Mouse (Mus musculus): ENCODE results near the gene Gm37240. TPM values are rescaled to one million over a fixed set of nuclear protein-coding genes. Genes with fewer than 3 reads are reported as not detected.

Gene Gm37240
- polyA plus RNA-seq, 1 experiment from 2014 or later, result 10.8 TPM

DNA sequence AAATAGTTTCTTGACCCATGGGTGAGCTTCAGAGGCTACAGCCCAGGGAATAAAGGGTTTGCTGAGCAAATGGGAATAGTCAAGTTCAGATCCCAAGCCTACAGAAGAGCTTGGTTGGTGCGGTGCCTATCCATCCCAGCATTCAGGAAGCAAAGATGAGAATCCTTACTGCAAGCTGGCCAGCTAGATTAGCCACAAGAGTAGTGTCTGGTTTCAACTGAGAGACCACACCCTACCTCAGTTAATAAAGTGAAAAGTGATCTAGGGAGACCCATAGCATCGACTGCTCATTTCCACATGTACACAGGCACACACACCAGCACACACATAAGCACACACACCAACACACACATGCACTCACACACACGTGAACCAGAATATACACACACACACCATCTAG lies 145.6 kb downstream of the Gm37240 start:
- CTCF ChIA-PET, result interaction anchor here (1.1 to 3.0 kb wide), 5 partner anchors 9 to 182 kb away, joined by 3 to 13 read pairs (median 3); no protein-coding TSS in a partner anchor
- POLR2A ChIA-PET, result interaction anchor here (0.8 kb wide), 1 partner anchor 17 kb away, joined by 3 read pairs; no protein-coding TSS in a partner anchor

GRCm38 (mm10) chr3:85738591-85738990 lies 148.7 kb downstream of the Gm37240 start:
- in situ Hi-C loops (cut with MboI; ENCODE audit: low pct_unique_long_range_greater_than_20kb), result no loop called here
- CTCF ChIA-PET, result interaction anchor here (1.3 kb wide), 1 partner anchor 10 kb away, joined by 3 read pairs; no protein-coding TSS in a partner anchor
- DNase-seq (ENCODE audit: low read depth, low spot score) (no peak), ATAC-seq (no peak)
- H3K27me3 ChIP-seq, result no peaks in the 10 kb centered on the region
- no peak for TF ChIP-seq CTCF (IDR thresholded peaks at IDR 0.05)
- POLR2A ChIA-PET, result no interaction called here

More for the DNA sequence above, 145.6 kb downstream of the Gm37240 start:
- no peak for TF ChIP-seq CTCF (IDR thresholded peaks at IDR 0.05)
- no peak for ATAC-seq
- no peaks in the 10 kb centered on the region for H3K27me3 ChIP-seq
- in situ Hi-C loops (cut with MboI; ENCODE audit: low pct_unique_long_range_greater_than_20kb), result no loop called here
- DNase-seq (ENCODE audit: low read depth, low spot score), result no peak

DNA sequence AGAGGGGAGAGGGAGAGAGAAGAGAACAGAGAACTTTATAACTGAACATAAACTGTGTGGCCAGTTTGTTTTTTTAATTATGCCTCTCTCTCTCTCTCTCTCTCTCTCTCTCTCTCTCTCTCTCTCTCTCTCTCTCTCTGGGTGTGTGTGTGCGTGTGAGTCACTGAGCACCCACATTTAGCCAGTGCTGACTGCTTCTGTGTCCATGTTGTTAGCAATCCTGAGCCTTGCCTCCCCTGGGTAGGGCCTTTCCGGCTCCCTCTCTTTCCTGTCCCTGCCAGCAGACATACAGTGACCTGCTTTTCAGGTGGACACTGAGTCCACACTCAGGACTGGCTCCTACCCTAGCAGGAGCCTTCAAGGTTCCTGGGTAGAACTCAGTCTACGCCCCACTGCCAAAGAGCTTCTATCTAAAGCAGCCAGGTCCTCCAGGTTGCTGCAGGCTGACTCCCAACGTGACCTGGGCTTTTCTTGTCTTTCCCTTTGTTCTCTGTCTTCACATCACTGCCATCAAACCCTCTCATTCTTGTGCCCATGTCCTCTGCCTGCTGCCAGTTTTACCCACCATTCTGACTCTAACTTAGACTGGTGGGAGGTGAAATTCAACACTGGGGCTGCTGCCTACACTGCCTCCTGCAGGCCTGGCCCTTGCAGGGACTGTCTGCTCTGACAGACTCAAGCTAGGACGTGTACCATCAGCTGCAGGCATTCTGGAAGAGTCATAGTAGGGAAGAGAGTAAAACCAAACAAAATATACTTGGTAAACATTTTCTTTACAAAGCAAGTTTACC lies 153.2 kb downstream of the Gm37240 start:
- in situ Hi-C loops (cut with MboI; ENCODE audit: low pct_unique_long_range_greater_than_20kb), result no loop called here
- no peak for DNase-seq (ENCODE audit: low read depth, low spot score)
- ATAC-seq, result no peak
- no peaks in the 10 kb centered on the region for H3K27me3 ChIP-seq
- no peak for TF ChIP-seq CTCF (IDR thresholded peaks at IDR 0.05)
- POLR2A ChIA-PET, result no interaction called here
- CTCF ChIA-PET, result interaction anchor here (0.9 to 1.3 kb wide), 2 partner anchors 26 to 184 kb away, joined by 3 to 4 read pairs; no protein-coding TSS in a partner anchor

DNA sequence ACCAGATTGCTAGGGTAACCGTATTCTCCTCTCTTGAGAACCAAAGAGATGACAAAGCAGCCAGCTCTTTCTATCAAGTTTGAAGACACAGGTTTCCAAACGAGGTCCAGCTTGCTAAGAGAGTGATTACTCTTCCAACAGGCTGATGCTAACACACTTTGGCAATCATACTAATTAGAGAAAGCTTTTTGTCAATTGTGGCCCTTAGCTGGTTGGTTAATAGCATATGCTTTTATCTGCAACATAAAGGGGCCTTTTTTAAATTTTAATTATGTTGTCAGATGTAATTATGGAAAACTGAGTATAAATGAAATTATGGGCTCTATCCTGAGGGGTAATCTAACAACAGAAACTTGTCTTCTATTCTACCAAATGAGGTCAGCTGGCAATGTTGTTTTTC lies 160.1 kb downstream of the Gm37240 start:
- no peak for TF ChIP-seq CTCF (IDR thresholded peaks at IDR 0.05)
- no peaks in the 10 kb centered on the region for H3K27me3 ChIP-seq
- in situ Hi-C loops (cut with MboI; ENCODE audit: low pct_unique_long_range_greater_than_20kb), result no loop called here
- DNase-seq (ENCODE audit: low read depth, low spot score) (no peak), ATAC-seq (no peak)
- ChIA-PET POLR2A (interaction anchor here (0.5 kb wide), 1 partner anchor 10 kb away, joined by 4 read pairs; no protein-coding TSS in a partner anchor), CTCF (interaction anchor here (1.3 to 3.1 kb wide), 3 partner anchors 9 to 25 kb away, joined by 6 to 11 read pairs (median 10); no protein-coding TSS in a partner anchor)

DNA sequence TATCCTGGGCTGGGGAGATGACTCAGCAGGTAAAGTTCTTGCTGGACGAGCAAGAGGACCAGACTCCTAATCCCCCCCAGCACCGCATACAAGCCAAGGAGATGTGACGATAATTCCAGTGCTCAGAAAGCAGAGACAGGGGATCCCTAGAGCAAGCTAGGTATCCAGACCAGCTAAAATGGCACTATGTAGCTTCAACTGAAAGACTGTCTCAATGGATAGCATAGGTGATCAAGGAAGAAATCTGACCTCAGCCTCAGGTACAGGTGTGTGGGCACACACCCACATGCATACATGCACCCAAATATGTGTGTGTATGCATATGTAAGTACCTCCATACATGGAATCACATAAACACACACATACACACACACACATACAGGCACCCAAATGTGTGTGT lies 161.3 kb downstream of the Gm37240 start:
- no peak for TF ChIP-seq CTCF (IDR thresholded peaks at IDR 0.05)
- POLR2A ChIA-PET, result no interaction called here
- DNase-seq (ENCODE audit: low read depth, low spot score), result no peak

DNA sequence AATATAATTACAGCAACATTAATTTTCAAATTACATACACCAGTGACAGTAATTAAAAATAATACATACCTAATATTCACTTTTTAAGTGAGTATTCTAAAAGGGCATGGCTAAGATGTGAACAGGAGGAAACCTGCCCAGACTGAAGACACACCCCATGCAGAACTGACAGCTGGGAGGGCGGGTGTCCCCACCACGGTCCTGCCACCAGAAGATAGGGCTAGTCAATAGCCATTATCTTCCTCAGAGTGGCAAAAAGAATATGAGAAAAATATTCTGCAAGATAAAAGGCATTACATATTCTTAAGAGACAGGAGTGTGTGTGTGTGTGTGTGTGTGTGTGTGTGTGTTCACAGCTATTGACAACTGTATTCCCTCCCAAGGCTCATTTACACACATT lies 162.2 kb downstream of the Gm37240 start:
- ChIA-PET POLR2A (no interaction called here), CTCF (interaction anchor here (1.7 to 3.1 kb wide), 2 partner anchors 9 to 17 kb away, joined by 4 to 11 read pairs; no protein-coding TSS in a partner anchor)
- no peak for ATAC-seq
- DNase-seq (ENCODE audit: low read depth, low spot score), result no peak
- TF ChIP-seq CTCF (IDR thresholded peaks at IDR 0.05), result no peak
- H3K27me3 ChIP-seq, result no peaks in the 10 kb centered on the region
- in situ Hi-C loops (cut with MboI; ENCODE audit: low pct_unique_long_range_greater_than_20kb), result no loop called here

More for the DNA sequence above, 161.3 kb downstream of the Gm37240 start:
- CTCF ChIA-PET, result interaction anchor here (1.1 to 3.1 kb wide), 3 partner anchors 10 to 147 kb away, joined by 3 to 11 read pairs (median 4); no protein-coding TSS in a partner anchor
- in situ Hi-C loops (cut with MboI; ENCODE audit: low pct_unique_long_range_greater_than_20kb), result no loop called here
- H3K27me3 ChIP-seq, result no peaks in the 10 kb centered on the region
- ATAC-seq, result no peak

DNA sequence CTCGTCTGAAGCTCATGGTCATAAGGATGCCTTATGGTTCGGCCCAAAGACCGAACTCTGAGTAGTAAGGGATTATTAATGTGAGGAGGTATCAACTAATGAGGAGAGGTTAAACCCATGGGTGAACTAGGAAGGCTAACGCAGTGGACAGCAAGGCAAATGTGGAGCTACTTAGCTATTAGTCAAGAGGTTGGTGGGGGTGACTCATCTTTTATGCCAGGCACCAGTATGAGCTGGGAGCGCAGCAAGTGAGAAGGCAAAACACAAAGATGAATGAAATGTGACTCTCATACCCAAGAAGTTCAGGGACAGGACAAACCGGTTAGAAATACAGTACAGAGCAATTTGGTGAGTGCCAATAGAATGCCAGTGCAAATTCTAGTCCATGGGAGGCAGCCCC lies 164.7 kb downstream of the Gm37240 start:
- no peak for TF ChIP-seq CTCF (IDR thresholded peaks at IDR 0.05)
- no peaks in the 10 kb centered on the region for H3K27me3 ChIP-seq
- CTCF ChIA-PET, result interaction anchor here (0.9 to 1.3 kb wide), 4 partner anchors 13 to 49 kb away, joined by 3 to 4 read pairs (median 3); no protein-coding TSS in a partner anchor
- no peak for ATAC-seq
- POLR2A ChIA-PET, result no interaction called here
- DNase-seq (ENCODE audit: low read depth, low spot score), result no peak
- in situ Hi-C loops (cut with MboI; ENCODE audit: low pct_unique_long_range_greater_than_20kb), result no loop called here

DNA sequence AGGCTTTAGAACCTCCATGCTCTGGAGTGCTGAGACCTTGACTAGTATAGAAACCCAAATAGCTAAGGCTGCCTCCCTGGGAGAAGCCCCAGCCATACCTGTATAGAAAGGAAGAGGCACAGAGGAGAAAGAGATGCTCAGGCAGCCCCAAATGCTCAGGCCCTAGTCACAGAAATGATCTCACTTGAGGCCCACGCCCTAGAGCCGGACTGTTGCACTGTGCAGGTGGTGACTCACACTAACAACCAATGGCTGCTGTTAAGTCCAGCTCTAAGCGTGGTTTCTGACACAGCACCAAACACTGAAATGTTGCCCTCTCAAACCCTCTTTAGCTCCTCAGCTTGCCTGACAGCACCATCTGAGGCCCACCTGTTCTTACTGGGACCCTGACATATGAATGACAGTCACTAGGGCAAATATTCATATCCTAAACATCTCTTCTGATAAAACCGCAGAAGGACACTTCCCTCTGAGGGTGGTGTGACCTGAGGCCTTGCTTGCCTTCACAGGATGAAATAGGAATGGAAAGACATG lies 171.5 kb downstream of the Gm37240 start:
- in situ Hi-C loops (cut with MboI; ENCODE audit: low pct_unique_long_range_greater_than_20kb), result no loop called here
- ATAC-seq, result no peak

GRCm38 (mm10) chr3:85713936-85714709 lies 173.2 kb downstream of the Gm37240 start:
- in situ Hi-C loops (cut with MboI; ENCODE audit: low pct_unique_long_range_greater_than_20kb), result no loop called here
- ChIA-PET CTCF (interaction anchor here (1.0 to 1.6 kb wide), 6 partner anchors 11 to 209 kb away, joined by 3 to 8 read pairs (median 4); no protein-coding TSS in a partner anchor), POLR2A (no interaction called here)
- H3K27me3 ChIP-seq, result no peaks in the 10 kb centered on the region
- no peak for TF ChIP-seq CTCF (IDR thresholded peaks at IDR 0.05)
- no peak for ATAC-seq
- no peak for DNase-seq (ENCODE audit: low read depth, low spot score)

More for the DNA sequence above, 171.5 kb downstream of the Gm37240 start:
- no peak for DNase-seq (ENCODE audit: low read depth, low spot score)
- TF ChIP-seq CTCF (IDR thresholded peaks at IDR 0.05), result no peak
- H3K27me3 ChIP-seq, result no peaks in the 10 kb centered on the region
- CTCF ChIA-PET, result interaction anchor here (1.2 to 2.3 kb wide), 6 partner anchors 8 to 414 kb away, joined by 3 to 11 read pairs (median 7); no protein-coding TSS in a partner anchor
- POLR2A ChIA-PET, result interaction anchor here (0.5 to 1.4 kb wide), 3 partner anchors 41 to 492 kb away, joined by 3 read pairs; no protein-coding TSS in a partner anchor

DNA sequence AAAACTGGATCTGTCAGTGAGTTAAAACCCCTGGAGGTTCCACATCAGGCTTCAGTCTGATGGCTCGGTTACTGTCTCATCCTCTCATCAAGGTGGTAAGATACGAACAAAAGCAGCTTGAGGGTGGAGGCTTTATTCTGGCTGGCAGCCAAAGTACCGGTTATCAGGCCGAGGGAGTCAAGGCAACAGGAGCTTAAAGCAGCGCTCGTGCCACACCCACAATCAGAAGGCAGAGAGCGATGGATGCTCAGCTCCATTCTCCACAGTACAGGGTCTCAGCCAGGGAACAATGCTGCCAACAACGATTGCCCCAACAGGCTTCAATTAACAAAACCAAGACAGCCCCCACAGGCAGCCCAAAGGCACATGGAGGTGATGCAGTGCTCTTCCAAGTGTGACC lies 176.6 kb downstream of the Gm37240 start:
- TF ChIP-seq CTCF (IDR thresholded peaks at IDR 0.05), result no peak
- no peak for ATAC-seq
- CTCF ChIA-PET, result interaction anchor here (9.3 kb wide), 1 partner anchor 206 kb away, joined by 77 read pairs; no protein-coding TSS in a partner anchor
- no peaks in the 10 kb centered on the region for H3K27me3 ChIP-seq
- POLR2A ChIA-PET, result no interaction called here
- no peak for DNase-seq (ENCODE audit: low read depth, low spot score)
- in situ Hi-C loops (cut with MboI; ENCODE audit: low pct_unique_long_range_greater_than_20kb), result no loop called here

Data from Patski (cell line).